Mouse (Mus musculus): ENCODE measurements around the gene Galc. TPM values are rescaled to one million over a fixed set of nuclear protein-coding genes. Genes with fewer than 3 reads are reported as not detected.
A peak's percentile ranks its signal among the peaks of the same experiment; 100 is the strongest.

Gene Galc
- polyA plus RNA-seq, 1 experiment from 2014 or later: 13.8 TPM

DNA sequence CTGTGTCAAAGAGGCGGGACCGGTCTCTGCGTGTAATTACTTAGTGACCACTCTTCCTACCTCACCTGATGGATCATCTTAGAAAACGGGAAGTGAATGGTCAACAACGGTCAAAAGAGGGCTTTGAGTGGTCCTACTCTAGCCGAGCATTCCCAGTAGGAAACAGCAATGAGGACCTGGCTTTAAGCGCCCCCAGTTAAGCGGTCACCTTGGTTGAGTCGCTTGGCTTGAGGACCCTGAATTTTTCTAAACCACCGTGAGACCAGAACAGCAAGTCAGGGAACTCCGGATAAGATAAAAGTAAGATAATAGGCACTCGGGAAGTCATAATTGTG lies 226 bp upstream of the Galc start:
- no peaks in the 10 kb centered on the region for H3K36me3 ChIP-seq (replicated peaks; ENCODE audit: control insufficient read depth, insufficient read depth)
- H3K4me1 ChIP-seq (replicated peaks; ENCODE audit: control insufficient read depth, insufficient read depth, low read length): peaks cover 11% of the 10 kb centered on the region; the same call in 1 of the 2 replicates
- ATAC-seq (ENCODE audit: low FRiP score): no peak; the same call in 1 of the 2 replicates
- H3K27ac ChIP-seq: peak overlapping the region; percentile 99
- H3K4me3 ChIP-seq (replicated peaks; ENCODE audit: low read length): peak overlapping the region; percentile 86
- H3K4me2 ChIP-seq (replicated peaks): peak overlapping the region; percentile 78
- peak overlapping the region; percentile 97 for H3K9ac ChIP-seq
- WGBS: 5% methylated on average over 12 of the region's 12 CpGs
- DNase-seq (ENCODE audit: low spot score): no peak
- no peaks in the 10 kb centered on the region for H3K9me3 ChIP-seq (ENCODE audit: control insufficient read depth, low read length)
- H3K27me3 ChIP-seq (ENCODE audit: control insufficient read depth, insufficient read depth, low read length): no peaks in the 10 kb centered on the region

GRCm38 (mm10) chr12:98258371-98258844 lies 851 bp downstream of the Galc start:
- peak overlapping the region; percentile 99 for H3K27ac ChIP-seq
- no peaks in the 10 kb centered on the region for H3K9me3 ChIP-seq (ENCODE audit: control insufficient read depth, low read length)
- H3K27me3 ChIP-seq (ENCODE audit: control insufficient read depth, insufficient read depth, low read length): no peaks in the 10 kb centered on the region
- H3K4me2 ChIP-seq (replicated peaks): peak overlapping the region; percentile 78
- H3K9ac ChIP-seq: peak overlapping the region; percentile 97
- DNase-seq (ENCODE audit: low spot score) (peak; percentile 38), ATAC-seq (ENCODE audit: low FRiP score) (no peak)
- H3K4me1 ChIP-seq (replicated peaks; ENCODE audit: control insufficient read depth, insufficient read depth, low read length): peaks cover 11% of the 10 kb centered on the region; the same call in 1 of the 2 replicates
- peak overlapping the region; percentile 86 for H3K4me3 ChIP-seq (replicated peaks; ENCODE audit: low read length)
- under 1% methylated on average over 8 of the region's 8 CpGs for whole genome bisulfite sequencing
- no peaks in the 10 kb centered on the region for H3K36me3 ChIP-seq (replicated peaks; ENCODE audit: control insufficient read depth, insufficient read depth)

GRCm38 (mm10) chr12:98255373-98255995 lies 3.8 kb downstream of the Galc start:
- no peak overlapping the region for H3K4me3 ChIP-seq (replicated peaks; ENCODE audit: low read length)
- H3K27me3 ChIP-seq (ENCODE audit: control insufficient read depth, insufficient read depth, low read length): no peaks in the 10 kb centered on the region
- 89% methylated on average over 13 of the region's 13 CpGs for WGBS
- H3K27ac ChIP-seq: no peak overlapping the region
- no peak overlapping the region for H3K9ac ChIP-seq
- DNase-seq (ENCODE audit: low spot score): no peak
- peaks cover 8% of the 10 kb centered on the region; the same call in 1 of the 2 replicates for H3K36me3 ChIP-seq (replicated peaks; ENCODE audit: control insufficient read depth, insufficient read depth)
- peaks cover 11% of the 10 kb centered on the region; the same call in 1 of the 2 replicates for H3K4me1 ChIP-seq (replicated peaks; ENCODE audit: control insufficient read depth, insufficient read depth, low read length)
- H3K4me2 ChIP-seq (replicated peaks): no peak overlapping the region
- no peaks in the 10 kb centered on the region for H3K9me3 ChIP-seq (ENCODE audit: control insufficient read depth, low read length)
- no peak for ATAC-seq (ENCODE audit: low FRiP score)

- peaks cover 4% of the 10 kb centered on the region; the same call in 1 of the 2 replicates for H3K4me1 ChIP-seq (replicated peaks; ENCODE audit: control insufficient read depth, insufficient read depth, low read length)
- H3K4me3 ChIP-seq (replicated peaks; ENCODE audit: low read length): no peak overlapping the region
- no peaks in the 10 kb centered on the region for H3K9me3 ChIP-seq (ENCODE audit: control insufficient read depth, low read length)
- H3K36me3 ChIP-seq (replicated peaks; ENCODE audit: control insufficient read depth, insufficient read depth): peaks cover 14% of the 10 kb centered on the region; the same call in 1 of the 2 replicates
- H3K27ac ChIP-seq: no peak overlapping the region
- ATAC-seq (ENCODE audit: low FRiP score) (no peak), DNase-seq (ENCODE audit: low spot score) (no peak)
- 82% methylated on average over 2 of the region's 2 CpGs for WGBS
- no peaks in the 10 kb centered on the region for H3K27me3 ChIP-seq (ENCODE audit: control insufficient read depth, insufficient read depth, low read length)
- H3K4me2 ChIP-seq (replicated peaks): no peak overlapping the region
- no peak overlapping the region for H3K9ac ChIP-seq
These were observed 6.8 kb downstream of the Galc start for GRCm38 (mm10) chr12:98252417-98252816.

DNA sequence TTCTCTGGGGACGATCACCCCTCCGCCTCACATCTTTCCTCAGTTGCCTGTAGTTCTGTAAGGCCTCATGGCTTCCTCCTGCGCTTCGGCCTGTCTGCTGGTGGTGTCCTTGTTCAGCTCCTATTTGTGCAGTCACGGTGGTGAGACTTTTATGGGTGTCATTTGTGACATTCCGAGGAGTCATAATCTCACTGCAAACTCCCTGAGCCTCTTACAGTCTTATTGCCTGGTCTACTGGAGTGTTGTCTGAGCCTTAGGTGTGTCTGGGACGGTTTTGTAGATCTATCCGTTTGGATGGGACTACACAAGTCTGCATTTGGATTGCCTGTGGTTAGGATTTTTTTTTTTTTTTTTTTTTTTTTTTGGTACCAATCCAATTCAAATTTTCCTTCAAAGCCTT lies 8.9 kb downstream of the Galc start:
- DNase-seq (ENCODE audit: low spot score) (no peak), ATAC-seq (ENCODE audit: low FRiP score) (no peak)
- Histone ChIP-seq H3K9me3 (ENCODE audit: control insufficient read depth, low read length) (no peaks in the 10 kb centered on the region), H3K27ac (no peak overlapping the region), H3K4me3 (replicated peaks; ENCODE audit: low read length) (no peak overlapping the region), H3K9ac (no peak overlapping the region), H3K36me3 (replicated peaks; ENCODE audit: control insufficient read depth, insufficient read depth) (peaks cover 18% of the 10 kb centered on the region; the same call in 1 of the 2 replicates), H3K4me1 (replicated peaks; ENCODE audit: control insufficient read depth, insufficient read depth, low read length) (no peaks in the 10 kb centered on the region), H3K4me2 (replicated peaks) (no peak overlapping the region), H3K27me3 (ENCODE audit: control insufficient read depth, insufficient read depth, low read length) (no peaks in the 10 kb centered on the region)
- 96% methylated on average over 8 of the region's 8 CpGs for WGBS

- no peak for ATAC-seq (ENCODE audit: low FRiP score)
- no peak overlapping the region for H3K27ac ChIP-seq
- WGBS: 84% methylated on average over 3 of the region's 3 CpGs
- H3K9me3 ChIP-seq (ENCODE audit: control insufficient read depth, low read length): no peaks in the 10 kb centered on the region
- H3K27me3 ChIP-seq (ENCODE audit: control insufficient read depth, insufficient read depth, low read length): no peaks in the 10 kb centered on the region
- no peak overlapping the region for H3K4me3 ChIP-seq (replicated peaks; ENCODE audit: low read length)
- peaks cover 18% of the 10 kb centered on the region; the same call in 1 of the 2 replicates for H3K36me3 ChIP-seq (replicated peaks; ENCODE audit: control insufficient read depth, insufficient read depth)
- no peak overlapping the region for H3K4me2 ChIP-seq (replicated peaks)
- no peak overlapping the region for H3K9ac ChIP-seq
- no peak for DNase-seq (ENCODE audit: low spot score)
- no peaks in the 10 kb centered on the region for H3K4me1 ChIP-seq (replicated peaks; ENCODE audit: control insufficient read depth, insufficient read depth, low read length)
These were observed 9.6 kb downstream of the Galc start for GRCm38 (mm10) chr12:98249671-98250070.

- Histone ChIP-seq H3K4me3 (replicated peaks; ENCODE audit: low read length) (no peak overlapping the region), H3K36me3 (replicated peaks; ENCODE audit: control insufficient read depth, insufficient read depth) (peaks cover 15% of the 10 kb centered on the region), H3K27me3 (ENCODE audit: control insufficient read depth, insufficient read depth, low read length) (no peaks in the 10 kb centered on the region), H3K27ac (no peak overlapping the region), H3K4me2 (replicated peaks) (no peak overlapping the region), H3K9ac (no peak overlapping the region), H3K4me1 (replicated peaks; ENCODE audit: control insufficient read depth, insufficient read depth, low read length) (no peaks in the 10 kb centered on the region), H3K9me3 (ENCODE audit: control insufficient read depth, low read length) (no peaks in the 10 kb centered on the region)
- WGBS: 87% methylated on average over 4 of the region's 4 CpGs
- DNase-seq (ENCODE audit: low spot score) (no peak), ATAC-seq (ENCODE audit: low FRiP score) (no peak)
These were observed 12.4 kb downstream of the Galc start for GRCm38 (mm10) chr12:98246835-98247234.

DNA sequence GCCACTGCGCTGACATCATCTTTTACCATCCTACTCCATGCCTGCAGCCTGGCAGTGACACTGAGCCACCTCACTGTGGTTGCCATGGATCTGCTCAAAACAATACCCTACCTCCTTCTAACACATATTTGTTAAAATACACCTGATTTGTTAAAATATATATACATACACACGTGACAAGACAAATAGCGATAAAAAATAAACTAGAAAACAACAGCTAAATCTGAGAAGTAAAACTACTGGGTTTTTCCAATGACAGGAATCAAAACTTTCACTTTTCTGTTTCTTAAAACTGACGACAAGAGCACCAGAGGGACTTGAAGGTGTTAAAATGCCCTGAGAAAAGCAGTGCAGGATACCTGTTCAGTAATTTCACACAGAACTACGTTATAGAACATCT lies 14.4 kb downstream of the Galc start:
- DNase-seq (ENCODE audit: low spot score) (no peak), ATAC-seq (ENCODE audit: low FRiP score) (no peak)
- H3K9ac ChIP-seq: no peak overlapping the region
- 94% methylated on average over 5 of the region's 5 CpGs for WGBS
- peaks cover 5% of the 10 kb centered on the region for H3K36me3 ChIP-seq (replicated peaks; ENCODE audit: control insufficient read depth, insufficient read depth)
- no peaks in the 10 kb centered on the region for H3K9me3 ChIP-seq (ENCODE audit: control insufficient read depth, low read length)
- H3K27me3 ChIP-seq (ENCODE audit: control insufficient read depth, insufficient read depth, low read length): no peaks in the 10 kb centered on the region
- no peaks in the 10 kb centered on the region for H3K4me1 ChIP-seq (replicated peaks; ENCODE audit: control insufficient read depth, insufficient read depth, low read length)
- H3K27ac ChIP-seq: no peak overlapping the region
- no peak overlapping the region for H3K4me2 ChIP-seq (replicated peaks)
- no peak overlapping the region for H3K4me3 ChIP-seq (replicated peaks; ENCODE audit: low read length)

DNA sequence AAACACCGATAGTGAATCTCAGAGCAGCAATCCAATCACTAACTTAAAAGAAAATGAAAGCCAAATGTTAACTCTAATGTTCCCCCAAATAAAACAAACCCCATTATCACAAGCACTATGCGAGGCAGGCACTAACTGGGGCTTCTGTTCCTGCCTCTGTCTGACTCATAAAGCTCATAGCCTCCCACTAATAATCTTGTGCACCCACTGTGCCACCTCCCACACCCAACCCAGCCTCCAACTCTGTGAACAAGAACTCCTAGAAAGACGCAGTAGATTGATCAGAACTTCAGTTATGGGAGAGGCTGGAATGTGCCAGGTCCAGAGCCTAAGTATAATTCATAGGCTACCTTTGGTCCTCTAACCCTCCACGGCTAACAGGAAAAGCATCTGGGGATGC lies 15.1 kb downstream of the Galc start:
- ATAC-seq (ENCODE audit: low FRiP score): no peak

More for the DNA sequence above, 15.1 kb downstream of the Galc start:
- Histone ChIP-seq H3K27me3 (ENCODE audit: control insufficient read depth, insufficient read depth, low read length) (no peaks in the 10 kb centered on the region), H3K27ac (no peak overlapping the region), H3K4me2 (replicated peaks) (no peak overlapping the region), H3K4me3 (replicated peaks; ENCODE audit: low read length) (no peak overlapping the region), H3K9ac (no peak overlapping the region), H3K9me3 (ENCODE audit: control insufficient read depth, low read length) (no peaks in the 10 kb centered on the region), H3K36me3 (replicated peaks; ENCODE audit: control insufficient read depth, insufficient read depth) (peaks cover 4% of the 10 kb centered on the region), H3K4me1 (replicated peaks; ENCODE audit: control insufficient read depth, insufficient read depth, low read length) (no peaks in the 10 kb centered on the region)
- DNase-seq (ENCODE audit: low spot score): no peak
- WGBS: 92% methylated on average over 4 of the region's 4 CpGs

All from hindbrain, embryonic 14.5 days (tissue).